Mouse (Mus musculus) midbrain, embryonic 14.5 days (tissue): ENCODE results near the gene Shmt2. TPM values are rescaled to one million over a fixed set of nuclear protein-coding genes. Genes with fewer than 3 reads are reported as not detected.
A peak's percentile ranks its signal among the peaks of the same experiment; 100 is the strongest.

ENCODE experiments used
- ATAC-seq: fragments of 200-750 bp; cut with Nextera tagmentation; 2 replicates; pipeline ENCODE4 v1.8.0; 2017; ENCODE audit warnings: moderate number of reproducible peaks, moderate library complexity; ENCODE audit not compliant: low FRiP score, low TSS enrichment
- DNase-seq: peaks from one replicate; pipeline ENCODE4 v3.0.0-alpha.2; 2015
- H3K27ac ChIP-seq: fragments of 300-500 bp; sonication (generic); replicated peaks from 2 replicates; pipeline ENCODE4 v1.5.1; 2014; ENCODE audit warnings: mild to moderate bottlenecking, low read depth, low read length, moderate library complexity
- H3K27me3 ChIP-seq: fragments of 300-500 bp; sonication (generic); 2 replicates; pipeline ENCODE4 v1.6.1; 2014; ENCODE audit warnings: low read length, control low read depth, mixed read lengths; ENCODE audit not compliant: control insufficient read depth, insufficient read depth
- H3K36me3 ChIP-seq: fragments of 300-500 bp; sonication (generic); 2 replicates; pipeline ENCODE4 v1.6.1; 2014; ENCODE audit warnings: low read length, control low read depth; ENCODE audit not compliant: control insufficient read depth, insufficient read depth
- H3K4me1 ChIP-seq: fragments of 300-500 bp; sonication (generic); 2 replicates; pipeline ENCODE4 v1.6.1; 2014; ENCODE audit warnings: mild to moderate bottlenecking, antibody characterized with exemption, low read length, control low read depth; ENCODE audit not compliant: control insufficient read depth, insufficient read depth
- H3K4me2 ChIP-seq: fragments of 300-500 bp; sonication (generic); 2 replicates; pipeline ENCODE4 v1.6.1; 2014; ENCODE audit warnings: mild to moderate bottlenecking, low read length, moderate library complexity
- H3K4me3 ChIP-seq: fragments of 300-500 bp; sonication (generic); replicated peaks from 2 replicates; pipeline ENCODE4 v1.5.1; 2014; ENCODE audit warnings: low read depth, low read length
- H3K9ac ChIP-seq: fragments of 300-500 bp; sonication (generic); replicated peaks from 2 replicates; pipeline ENCODE4 v1.6.1; 2014; ENCODE audit warnings: mild to moderate bottlenecking, low read length, moderate library complexity
- H3K9me3 ChIP-seq: fragments of 300-500 bp; sonication (generic); 2 replicates; pipeline ENCODE4 v1.6.1; 2016; ENCODE audit warnings: low read length, control low read depth, mixed read lengths; ENCODE audit not compliant: control insufficient read depth
- WGBS: fragments of 180-500 bp; shearing (Covaris S2); extraction: QIAGEN DNeasy Blood & Tissue Kit; methylation state at CpG from one replicate; pipeline ENCODE4 v1.1.7; 2014; 5-methylcytosine and 5-hydroxymethylcytosine counted together
- polyA plus RNA-seq: library from polyadenylated mRNA; unstranded; fragments of >200 nt; fragmentation: Nextera tagmentation; extraction: Ambion mirVana; gene quantifications from 2 replicates; pipeline ENCODE4 v1.2.1, GENCODE M21; 2014

The Shmt2 gene
- polyA plus RNA-seq, 1 experiment from 2014 or later: 48.9 TPM

DNA sequence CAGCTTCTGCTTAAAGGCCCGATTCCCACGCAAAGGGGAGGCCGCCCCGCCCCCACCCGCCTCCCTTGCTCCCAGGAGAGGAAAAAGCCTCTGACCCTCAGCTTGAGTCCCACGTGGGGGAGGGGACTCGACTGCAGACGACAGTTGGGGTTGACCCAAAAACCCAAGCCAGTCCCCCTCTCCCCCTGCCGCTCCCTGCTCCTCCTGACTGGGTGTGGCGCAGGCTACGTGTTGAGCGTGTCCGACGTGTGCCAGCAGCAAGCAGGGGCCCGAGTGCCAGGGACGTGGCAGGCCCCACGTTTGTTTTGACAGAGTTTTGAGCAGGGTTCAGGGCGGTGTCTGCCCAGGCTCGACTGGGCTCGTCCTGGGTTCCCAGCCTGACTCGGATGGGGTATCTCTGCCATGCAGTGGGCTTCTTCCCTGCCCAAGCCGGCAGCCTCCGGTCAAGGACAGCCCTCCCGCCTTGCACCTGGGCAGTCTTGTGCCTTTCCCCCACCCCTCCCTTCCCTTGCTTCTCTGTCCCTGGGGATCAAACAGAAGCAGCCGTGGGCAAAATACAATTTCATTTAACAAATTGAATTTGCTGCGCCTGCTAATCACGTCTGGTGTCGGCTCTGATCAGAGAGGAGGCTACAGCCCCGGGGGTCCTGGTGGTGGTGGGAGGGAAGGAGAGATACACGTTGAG is 5.5 kb downstream of the Shmt2 start:
- Histone ChIP-seq H3K9ac (no peak overlapping the region; the same call in 1 of the 2 replicates), H3K4me2 (peak overlapping the region; percentile 33)
- DNase-seq: no peak

DNA sequence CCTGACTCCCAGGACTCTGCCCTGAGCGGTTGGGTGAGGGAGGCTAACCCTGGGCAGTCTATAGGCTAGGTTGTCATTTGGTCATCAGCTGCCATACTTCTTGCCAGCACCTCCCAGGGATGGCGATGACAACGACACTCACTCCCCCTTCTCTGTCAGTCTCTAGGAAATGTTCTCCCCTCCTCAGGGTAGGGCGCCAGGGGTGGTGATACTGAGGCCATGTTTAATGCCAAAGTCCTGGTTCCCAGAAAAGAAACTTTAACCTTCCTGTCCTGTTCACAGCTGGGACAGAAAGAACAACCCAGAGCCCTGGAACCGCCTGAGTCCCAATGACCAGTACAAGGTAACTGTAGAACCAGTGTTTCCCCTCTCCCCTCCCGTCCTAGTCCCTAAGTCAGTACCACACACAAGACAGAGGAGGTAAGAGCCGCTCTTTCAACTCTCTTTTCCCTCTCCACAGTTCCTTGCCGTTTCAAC is 6.2 kb downstream of the Shmt2 start:
- Histone ChIP-seq H3K9ac (no peak overlapping the region), H3K27me3 (peaks cover 9% of the 10 kb centered on the region; the same call in 1 of the 2 replicates), H3K4me3 (no peak overlapping the region), H3K4me1 (peaks cover 65% of the 10 kb centered on the region), H3K9me3 (no peaks in the 10 kb centered on the region), H3K4me2 (no peak overlapping the region), H3K36me3 (peaks cover 6% of the 10 kb centered on the region; the same call in 1 of the 2 replicates), H3K27ac (no peak overlapping the region)
- DNase-seq (no peak), ATAC-seq (no peak)
- WGBS: 18% methylated on average over 8 of the region's 8 CpGs

More for the DNA sequence above, 5.5 kb downstream of the Shmt2 start:
- ATAC-seq: no peak
- H3K36me3 ChIP-seq: peaks cover 6% of the 10 kb centered on the region; the same call in 1 of the 2 replicates
- H3K4me3 ChIP-seq: no peak overlapping the region
- peaks cover 9% of the 10 kb centered on the region; the same call in 1 of the 2 replicates for H3K27me3 ChIP-seq
- no peak overlapping the region for H3K27ac ChIP-seq
- H3K9me3 ChIP-seq: no peaks in the 10 kb centered on the region
- 4% methylated on average over 29 of the region's 30 CpGs for WGBS
- H3K4me1 ChIP-seq: peaks cover 67% of the 10 kb centered on the region

DNA sequence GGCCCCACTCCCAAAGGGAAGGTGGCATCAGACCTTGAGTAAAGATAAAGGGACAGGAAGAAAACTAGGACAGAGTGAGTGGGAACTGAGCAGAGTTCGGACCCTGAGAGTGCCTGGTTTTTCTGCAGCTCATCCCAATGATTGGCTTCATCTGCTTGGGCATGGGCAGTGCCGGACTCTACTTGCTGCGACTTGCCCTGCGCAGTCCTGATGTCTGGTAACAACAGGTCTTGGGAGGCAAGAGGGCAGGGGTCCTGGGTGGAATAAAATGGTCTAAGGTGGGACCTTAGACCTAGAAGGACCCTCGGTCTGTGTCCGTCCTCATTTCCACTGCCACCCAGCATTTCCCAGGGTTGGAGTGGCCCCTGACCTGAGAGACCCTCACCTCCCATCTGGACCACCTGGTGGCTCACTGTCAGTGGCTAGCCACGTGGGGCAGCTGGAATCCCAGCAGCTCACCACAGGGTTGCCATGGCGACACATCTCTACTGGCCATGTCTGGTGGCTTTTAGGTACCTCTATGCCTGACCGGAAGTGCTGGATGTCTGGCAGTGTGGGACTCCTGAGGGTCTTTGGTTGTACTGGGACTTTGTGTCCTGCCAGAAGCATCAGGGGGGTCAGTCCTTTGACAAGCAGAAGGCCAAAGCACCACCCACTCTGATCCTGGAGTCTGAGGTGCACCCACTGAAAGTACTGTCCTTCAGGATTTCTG is 6.8 kb downstream of the Shmt2 start:
- Histone ChIP-seq H3K27ac (0 out of 2 replicates have a peak overlapping the region, but pooled peaks have one; percentile 20), H3K9ac (no peak overlapping the region), H3K4me2 (no peak overlapping the region; the same call in 1 of the 2 replicates), H3K36me3 (peaks cover 6% of the 10 kb centered on the region; the same call in 1 of the 2 replicates), H3K4me3 (no peak overlapping the region), H3K9me3 (no peaks in the 10 kb centered on the region), H3K27me3 (peaks cover 9% of the 10 kb centered on the region; the same call in 1 of the 2 replicates), H3K4me1 (peaks cover 67% of the 10 kb centered on the region)
- no peak for ATAC-seq
- WGBS: 26% methylated on average over 9 of the region's 9 CpGs
- no peak for DNase-seq

DNA sequence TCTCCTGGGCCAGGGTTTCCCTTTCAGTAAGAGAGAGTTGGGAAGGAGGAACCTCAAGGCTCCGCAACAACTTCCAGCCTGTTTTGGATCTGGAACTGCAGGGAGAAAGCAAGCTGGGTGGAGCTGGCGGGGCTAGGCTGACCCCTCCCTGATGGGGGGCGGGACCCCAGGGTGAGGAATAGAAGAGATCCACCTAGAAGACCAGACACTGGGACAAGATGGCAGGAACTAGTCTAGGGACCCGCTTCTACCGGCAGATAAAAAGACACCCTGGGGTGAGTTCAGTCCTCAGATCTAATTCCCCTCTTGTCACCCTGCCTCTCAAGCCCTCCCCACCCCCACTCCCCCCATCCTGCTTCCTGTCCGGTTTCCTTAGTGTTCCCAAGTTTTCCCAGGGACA is 7.5 kb downstream of the Shmt2 start, which contains the start of gene Ndufa4l2:
Ndufa4l2 (plus strand) TSS at position 204 of the 400 bp plus-strand sequence.
- H3K27ac ChIP-seq: peak within 1 kb of the TSS; percentile 99
- peak within 1 kb of the TSS; percentile 89 for H3K4me2 ChIP-seq
- peaks cover 74% of the 10 kb centered on the region for H3K4me1 ChIP-seq
- WGBS: 10% methylated on average over 6 of the region's 6 CpGs
- ATAC-seq (no peak), DNase-seq (peak; percentile 3)
- peaks cover 6% of the 10 kb centered on the region; the same call in 1 of the 2 replicates for H3K36me3 ChIP-seq
- peaks cover 9% of the 10 kb centered on the region; the same call in 1 of the 2 replicates for H3K27me3 ChIP-seq
- H3K4me3 ChIP-seq: no peak within 1 kb of the TSS
- H3K9me3 ChIP-seq: no peaks in the 10 kb centered on the region
- no peak within 1 kb of the TSS for H3K9ac ChIP-seq

DNA sequence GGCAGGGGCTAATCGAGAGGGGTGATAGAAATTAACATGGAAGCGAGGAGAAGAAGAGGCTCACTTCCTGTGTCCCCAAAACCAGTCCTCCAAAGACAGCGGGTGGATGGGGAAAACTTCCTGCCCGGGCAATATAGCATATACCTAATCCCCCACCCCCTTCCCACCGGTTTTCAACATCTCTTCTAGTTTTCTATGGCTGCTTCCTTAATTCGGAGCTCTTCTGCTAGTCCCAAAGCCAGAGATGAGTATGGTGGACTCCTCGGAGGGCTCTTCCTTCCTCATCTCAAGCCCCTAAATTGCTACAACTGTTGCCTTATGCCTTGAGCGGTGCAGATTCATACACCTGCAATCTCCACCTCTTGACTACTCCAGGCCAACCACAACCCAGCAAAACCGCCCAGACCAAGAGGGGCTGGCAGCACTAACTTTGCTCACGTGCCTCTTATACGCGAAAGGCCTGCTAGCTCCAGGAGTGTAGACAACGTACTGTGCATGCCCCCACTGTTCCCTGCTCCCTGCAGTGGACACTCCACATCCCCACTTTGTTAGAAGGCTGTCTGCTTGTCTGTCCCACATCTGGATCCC is 8.0 kb downstream of the Shmt2 start:
- DNase-seq: no peak
- Histone ChIP-seq H3K4me3 (no peak overlapping the region), H3K36me3 (peaks cover 6% of the 10 kb centered on the region; the same call in 1 of the 2 replicates), H3K4me2 (peak overlapping the region; percentile 89), H3K27me3 (peaks cover 9% of the 10 kb centered on the region; the same call in 1 of the 2 replicates), H3K4me1 (peaks cover 80% of the 10 kb centered on the region), H3K27ac (peak overlapping the region; percentile 99), H3K9me3 (no peaks in the 10 kb centered on the region), H3K9ac (no peak overlapping the region)
- no peak for ATAC-seq
- 11% methylated on average over 13 of the region's 13 CpGs for whole genome bisulfite sequencing

DNA sequence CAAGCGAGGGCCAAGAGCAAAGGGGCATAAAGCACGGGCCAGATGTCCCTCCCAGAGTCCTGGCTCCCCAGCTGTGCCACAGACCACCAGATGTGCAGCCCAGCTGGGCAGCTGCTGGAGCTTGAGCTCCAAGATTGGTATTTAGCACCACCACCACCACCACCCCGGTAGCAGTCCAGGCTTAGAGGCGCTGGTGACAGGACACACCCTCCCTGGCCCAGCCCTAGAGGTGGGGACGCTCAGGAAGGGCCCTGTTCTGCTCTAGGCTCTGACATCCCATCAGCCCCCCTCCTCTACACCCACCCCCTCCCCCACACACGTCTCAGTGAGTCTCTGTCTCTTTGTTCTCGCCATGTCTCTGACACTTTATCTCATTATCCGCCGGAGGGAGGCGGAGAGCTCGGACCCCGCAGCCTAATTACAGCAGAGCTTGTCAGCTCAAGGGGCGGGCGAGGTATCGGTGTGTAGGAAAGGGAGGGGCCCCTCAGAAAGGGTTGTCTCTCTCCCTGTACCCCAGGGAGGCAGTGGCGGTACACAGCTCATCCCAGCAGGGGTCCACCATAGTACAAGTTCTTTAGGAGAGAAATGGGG is 8.6 kb downstream of the Shmt2 start:
- H3K36me3 ChIP-seq: peaks cover 6% of the 10 kb centered on the region; the same call in 1 of the 2 replicates
- peak overlapping the region; percentile 89 for H3K4me2 ChIP-seq
- DNase-seq: peak; percentile 75
- ATAC-seq: no peak
- 0 out of 2 replicates have a peak overlapping the region, but pooled peaks have one; percentile 10 for H3K4me3 ChIP-seq
- no peak overlapping the region; the same call in 1 of the 2 replicates for H3K9ac ChIP-seq
- no peaks in the 10 kb centered on the region for H3K9me3 ChIP-seq
- H3K27ac ChIP-seq: peak overlapping the region; percentile 99
- H3K4me1 ChIP-seq: peaks cover 84% of the 10 kb centered on the region
- under 1% methylated on average over 16 of the region's 16 CpGs for WGBS
- H3K27me3 ChIP-seq: peaks cover 9% of the 10 kb centered on the region; the same call in 1 of the 2 replicates

DNA sequence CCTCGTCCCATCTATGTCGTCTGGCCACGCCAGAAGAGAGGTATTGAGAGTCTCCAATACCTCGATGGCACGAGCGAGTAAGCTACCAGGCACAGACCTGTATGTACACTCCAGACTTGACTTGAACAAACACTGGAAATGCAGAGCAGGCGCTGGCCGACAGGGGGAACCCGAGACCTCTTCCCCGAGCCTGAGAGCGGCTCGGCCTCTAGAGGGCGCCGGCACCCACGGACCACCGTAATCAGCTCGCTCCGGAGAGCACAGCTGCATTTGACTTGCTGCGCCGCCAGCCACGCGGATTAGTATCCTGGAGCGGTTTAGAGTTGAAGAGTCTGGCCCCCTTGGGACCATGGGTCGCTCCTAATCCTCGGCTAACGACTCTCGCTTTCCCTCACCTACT is 9.4 kb downstream of the Shmt2 start:
- 0% methylated on average over 27 of the region's 27 CpGs for whole genome bisulfite sequencing
- no peaks in the 10 kb centered on the region for H3K9me3 ChIP-seq

GRCm38 (mm10) chr10:127512307-127512666 is 10.0 kb downstream of the Shmt2 start:
- DNase-seq (no peak), ATAC-seq (no peak)
- H3K9me3 ChIP-seq: no peaks in the 10 kb centered on the region
- no peaks in the 10 kb centered on the region for H3K36me3 ChIP-seq
- peak overlapping the region; percentile 89 for H3K4me2 ChIP-seq
- peak overlapping the region; percentile 41 for H3K4me3 ChIP-seq
- peak overlapping the region; percentile 86 for H3K9ac ChIP-seq
- 4% methylated on average over 7 of the region's 7 CpGs for WGBS
- peak overlapping the region; percentile 99 for H3K27ac ChIP-seq
- H3K27me3 ChIP-seq: peaks cover 13% of the 10 kb centered on the region
- H3K4me1 ChIP-seq: peaks cover 81% of the 10 kb centered on the region

More for the DNA sequence above, 9.4 kb downstream of the Shmt2 start:
- Histone ChIP-seq H3K4me3 (0 out of 2 replicates have a peak overlapping the region, but pooled peaks have one; percentile 10), H3K9ac (peak overlapping the region; percentile 86; the same call in 1 of the 2 replicates), H3K4me2 (peak overlapping the region; percentile 89), H3K27me3 (peaks cover 9% of the 10 kb centered on the region; the same call in 1 of the 2 replicates), H3K4me1 (peaks cover 87% of the 10 kb centered on the region), H3K36me3 (peaks cover under 1% of the 10 kb centered on the region; the same call in 1 of the 2 replicates), H3K27ac (peak overlapping the region; percentile 99)
- ATAC-seq: peak; percentile 18; the same call in 1 of the 2 replicates
- DNase-seq: peak; percentile 96
